Mouse (Mus musculus) bone marrow, adult 2 months (tissue): ENCODE results near the gene Sel1l3.
A peak's percentile ranks its signal among the peaks of the same experiment; 100 is the strongest.

Experiments used
- CTCF ChIP-seq: fragments of 200-500 bp; IDR thresholded peaks from 2 replicates; pipeline ENCODE4 v1.5.1; 2011; ENCODE audit warnings: low read length, control low read depth; ENCODE audit not compliant: control insufficient read depth, insufficient read depth
- POLR2A ChIP-seq: fragments of 200-500 bp; IDR thresholded peaks from 2 replicates; pipeline ENCODE4 v1.6.1; 2011; ENCODE audit warnings: low read depth, mild to moderate bottlenecking, control low read depth, low read length, borderline replicate concordance; ENCODE audit not compliant: control insufficient read depth

DNA sequence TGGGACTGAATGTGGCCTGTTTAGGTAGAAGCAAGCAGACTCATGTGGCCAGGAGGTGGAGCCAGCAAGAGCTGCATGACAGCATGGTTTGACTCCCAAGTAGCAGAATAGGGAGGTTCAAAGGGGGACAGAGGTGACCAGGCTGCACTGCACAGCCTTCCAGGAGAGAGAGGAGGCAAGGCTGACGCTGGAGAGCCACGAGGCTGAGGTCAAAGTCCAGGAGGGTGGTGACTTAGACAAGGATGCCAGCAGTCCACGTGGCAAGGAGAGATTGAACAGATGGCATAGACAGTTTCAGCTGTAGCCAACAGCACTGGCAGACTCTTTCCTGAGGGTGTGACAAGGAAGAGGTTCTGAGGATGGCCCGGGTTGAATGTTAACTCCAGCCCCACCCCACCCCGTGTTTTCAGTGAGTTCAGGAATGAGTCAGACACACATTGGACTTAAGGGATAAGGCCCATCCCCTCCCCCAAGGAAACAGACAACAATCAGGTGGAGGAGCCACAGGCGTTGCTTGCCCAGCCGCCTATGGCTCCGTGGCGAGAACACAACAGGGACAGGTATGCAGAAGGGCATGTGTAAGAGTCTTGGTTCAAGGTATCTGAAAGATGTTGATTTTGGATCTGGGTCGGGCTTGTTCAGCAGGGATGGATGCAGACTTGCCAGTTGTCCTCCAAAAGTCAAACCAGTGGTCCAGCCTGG, 17.2 kb downstream of the Sel1l3 start:
- TF ChIP-seq POLR2A (no peak), CTCF (0 out of 2 replicates have a peak, but pooled peaks have one; percentile 5)
